Mouse (Mus musculus): ENCODE results near the gene Rnf128.

DNA sequence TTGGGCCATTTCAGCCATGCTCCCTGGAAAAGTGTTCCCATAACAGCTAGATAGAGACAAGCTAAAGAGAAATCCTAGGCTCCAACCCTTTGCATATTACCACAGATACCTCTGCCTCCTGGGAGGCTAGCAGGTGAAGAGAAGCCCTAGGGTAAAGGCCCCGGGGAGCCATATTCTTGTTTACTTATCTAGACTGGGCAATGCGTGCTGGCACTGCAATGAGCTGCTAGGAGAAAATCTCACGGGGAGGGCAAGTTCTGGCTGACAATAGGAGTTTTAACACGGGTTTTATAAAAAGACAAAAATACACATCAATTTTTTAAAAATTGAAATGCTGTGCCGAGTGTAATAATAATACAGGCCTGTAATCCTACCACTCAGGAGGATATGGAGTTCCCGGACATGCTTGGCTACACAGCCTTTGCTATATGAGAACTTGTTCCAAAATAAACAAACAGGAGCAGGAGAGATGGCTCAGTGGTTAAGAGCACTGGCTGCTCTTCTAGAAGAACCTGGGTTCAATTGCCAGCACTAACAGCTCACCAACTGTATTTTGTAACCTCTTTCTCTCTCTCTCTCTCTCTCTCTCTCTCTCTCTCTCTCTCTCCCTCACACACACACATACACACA is 15.6 kb downstream of the Rnf128 start:
- TF ChIP-seq POLR2A (IDR thresholded peaks at IDR 0.05; ENCODE audit: borderline replicate concordance, extremely low read depth, low read depth, low read length): no peak
- no peak for TF ChIP-seq CTCF (IDR thresholded peaks at IDR 0.05; ENCODE audit: insufficient read depth, low read length)

Measured in lung, adult 2 months (tissue).